Mouse (Mus musculus) CH12.LX (cell line): Measurements from ENCODE around the gene Myh11. TPM values are rescaled to one million over a fixed set of nuclear protein-coding genes. Genes with fewer than 3 reads are reported as not detected.

Experiments used
- DNase-seq: peaks from one replicate; pipeline ENCODE4 v3.0.0-alpha.2; 2013; ENCODE audit errors: extremely low read depth
- H3K27ac ChIP-seq: 2 replicates; pipeline ENCODE4 v1.5.1; 2012; ENCODE audit warnings: low read depth, mild to moderate bottlenecking, control low read depth, moderate library complexity; ENCODE audit not compliant: insufficient read depth
- H3K27me3 ChIP-seq: replicated peaks from 2 replicates; pipeline ENCODE3; 2012; ENCODE audit warnings: inconsistent platforms
- H3K36me3 ChIP-seq, 2 experiments: replicated peaks in 1 of 2; 2 replicates each; pipeline versions ENCODE3 to v1.6.1; 2012; ENCODE audit warnings: inconsistent platforms in 1 of 2, low read length in 1 of 2, mild to moderate bottlenecking in 1 of 2, mixed read lengths in 1 of 2, moderate library complexity in 1 of 2; ENCODE audit not compliant: control insufficient read depth in 1 of 2, insufficient read depth in 1 of 2
- H3K4me1 ChIP-seq, 2 experiments: 2 replicates each; pipeline ENCODE4 v1.6.1; 2012; ENCODE audit warnings: inconsistent platforms in 1 of 2, moderate library complexity in 1 of 2; ENCODE audit not compliant: insufficient read depth in 2 of 2, control insufficient read depth in 1 of 2
- H3K4me2 ChIP-seq: 2 replicates; pipeline ENCODE4 v1.6.1; 2012; ENCODE audit warnings: low read depth, mild to moderate bottlenecking, control low read depth; ENCODE audit not compliant: poor library complexity, insufficient read depth, severe bottlenecking
- H3K4me3 ChIP-seq, 3 experiments: fragments of 150-350 bp in 1 of 3; sonication (generic) in 1 of 3; replicated peaks in 1 of 3; 2 replicates each; pipeline versions ENCODE3 to v1.5.1; 2011 to 2012; ENCODE audit warnings: low read depth in 2 of 3, low read length in 2 of 3, mild to moderate bottlenecking in 2 of 3, moderate library complexity in 2 of 3, control low read depth in 1 of 3, improper control_type of control experiment in 1 of 3, inconsistent platforms in 1 of 3, mixed read lengths in 1 of 3; ENCODE audit not compliant: poor library complexity in 1 of 3
- H3K79me2 ChIP-seq: replicated peaks from 2 replicates; pipeline ENCODE4 v1.6.1; 2012; ENCODE audit warnings: mild to moderate bottlenecking, moderate library complexity; ENCODE audit not compliant: control insufficient read depth, poor library complexity, insufficient read depth, severe bottlenecking; ENCODE audit errors: extremely low read depth
- H3K9ac ChIP-seq: 2 replicates; pipeline ENCODE4 v1.6.1; 2012; ENCODE audit warnings: low read depth, mild to moderate bottlenecking, control low read depth, moderate library complexity; ENCODE audit not compliant: insufficient read depth
- H3K9me3 ChIP-seq: replicated peaks from 2 replicates; pipeline ENCODE3; 2012; ENCODE audit warnings: low read length, inconsistent platforms, mixed read lengths
- CTCF ChIP-seq, 2 experiments: IDR thresholded peaks in 1 of 2; conservative IDR thresholded peaks in 1 of 2; 2 replicates each; pipeline ENCODE4 v1.5.1; 2011 to 2012; ENCODE audit warnings: low read depth in 2 of 2, low read length in 2 of 2, improper control_type of control experiment in 1 of 2, inconsistent platforms in 1 of 2, mild to moderate bottlenecking in 1 of 2, moderate library complexity in 1 of 2
- ELF1 ChIP-seq: IDR thresholded peaks from 2 replicates; pipeline ENCODE4 v1.6.1; 2014; ENCODE audit warnings: low read depth, mild to moderate bottlenecking, inconsistent platforms, low read length, improper control_type of control experiment
- HCFC1 ChIP-seq: IDR thresholded peaks from 2 replicates; pipeline ENCODE4 v1.6.1; 2012; ENCODE audit warnings: low read depth, mild to moderate bottlenecking, inconsistent platforms, low read length, improper control_type of control experiment
- JUND ChIP-seq: conservative IDR thresholded peaks from 2 replicates; pipeline ENCODE4 v1.6.1; 2011; ENCODE audit warnings: low read depth, low read length, improper control_type of control experiment
- KAT2A ChIP-seq: IDR thresholded peaks from 2 replicates; pipeline ENCODE4 v1.6.1; 2012; ENCODE audit warnings: low read length, improper control_type of control experiment, inconsistent platforms; ENCODE audit not compliant: insufficient replicate concordance
- MAZ ChIP-seq: IDR thresholded peaks from 2 replicates; pipeline ENCODE4 v1.6.1; 2012; ENCODE audit warnings: low read depth, mild to moderate bottlenecking, inconsistent platforms, low read length, improper control_type of control experiment, moderate library complexity
- MEF2A ChIP-seq: IDR thresholded peaks from 2 replicates; pipeline ENCODE4 v1.6.1; 2014; ENCODE audit warnings: low read depth, mild to moderate bottlenecking, inconsistent platforms, low read length, improper control_type of control experiment, borderline replicate concordance
- MXI1 ChIP-seq: IDR thresholded peaks from 2 replicates; pipeline ENCODE4 v1.6.1; 2011; ENCODE audit warnings: mild to moderate bottlenecking, low read depth, low read length, improper control_type of control experiment
- NELFE ChIP-seq: IDR thresholded peaks from 2 replicates; pipeline ENCODE4 v1.6.1; 2011; ENCODE audit warnings: low read depth, low read length, improper control_type of control experiment
- PAX5 ChIP-seq: IDR thresholded peaks from 2 replicates; pipeline ENCODE4 v1.6.1; 2012; ENCODE audit warnings: low read length, inconsistent platforms, mixed read lengths
- POLR2AphosphoS2 ChIP-seq: IDR thresholded peaks from 2 replicates; pipeline ENCODE4 v1.6.1; 2011; ENCODE audit warnings: low read depth, low read length, improper control_type of control experiment
- RAD21 ChIP-seq: IDR thresholded peaks from 2 replicates; pipeline ENCODE4 v1.6.1; 2011; ENCODE audit warnings: low read depth, mild to moderate bottlenecking, low read length, improper control_type of control experiment, moderate library complexity
- RCOR1 ChIP-seq: conservative IDR thresholded peaks from 2 replicates; pipeline ENCODE4 v1.6.1; 2012; ENCODE audit warnings: low read depth, mild to moderate bottlenecking, inconsistent platforms, low read length, improper control_type of control experiment
- SIN3A ChIP-seq: IDR thresholded peaks from 2 replicates; pipeline ENCODE4 v1.6.1; 2012; ENCODE audit warnings: low read length, improper control_type of control experiment, inconsistent platforms
- SMC3 ChIP-seq: IDR thresholded peaks from 2 replicates; pipeline ENCODE4 v1.6.1; 2011; ENCODE audit warnings: low read depth, low read length, improper control_type of control experiment
- UBTF ChIP-seq: IDR thresholded peaks from 2 replicates; pipeline ENCODE4 v1.6.1; 2012; ENCODE audit warnings: low read depth, mild to moderate bottlenecking, inconsistent platforms, low read length, improper control_type of control experiment, moderate library complexity
- USF1 ChIP-seq: IDR thresholded peaks from 2 replicates; pipeline ENCODE4 v1.6.1; 2014; ENCODE audit warnings: low read depth, mild to moderate bottlenecking, inconsistent platforms, low read length, improper control_type of control experiment
- USF2 ChIP-seq: conservative IDR thresholded peaks from 2 replicates; pipeline ENCODE4 v1.6.1; 2011; ENCODE audit warnings: low read depth, low read length, improper control_type of control experiment
- ZC3H11A ChIP-seq: IDR thresholded peaks from 2 replicates; pipeline ENCODE4 v1.6.1; 2012; ENCODE audit warnings: low read depth, mild to moderate bottlenecking, inconsistent platforms, low read length, improper control_type of control experiment
- ZKSCAN1 ChIP-seq: IDR thresholded peaks from 2 replicates; pipeline ENCODE4 v1.6.1; 2012; ENCODE audit warnings: low read depth, inconsistent platforms, low read length, improper control_type of control experiment, borderline replicate concordance
- ZNF384 ChIP-seq: IDR thresholded peaks from 2 replicates; pipeline ENCODE4 v1.6.1; 2012; ENCODE audit warnings: low read depth, low read length, improper control_type of control experiment, inconsistent platforms
- dilution Hi-C: fragments of 300-500 bp; cut with MboI; formaldehyde crosslinking; loops from 2 replicates; pipeline ENCODE4 v1.14.3; 2020; ENCODE audit warnings: low sequenced_read_pairs; ENCODE audit not compliant: extremely low pct_unique_long_range_greater_than_20kb, extremely low pct_ligation_motif_present
- in situ Hi-C: fragments of 300-500 bp; cut with MboI; formaldehyde crosslinking; loops from 3 replicates; pipeline ENCODE4 v1.14.3; 2019; ENCODE audit warnings: low sequenced_read_pairs, low pct_ligation_motif_present, low pct_unique_long_range_greater_than_20kb, mixed read lengths
- polyA plus RNA-seq: library from polyadenylated mRNA; unstranded; fragments of >175 nt; gene quantifications from 2 replicates; pipeline ENCODE4 v1.2.1, GENCODE M21; 2012; ENCODE audit warnings: low read depth; ENCODE audit not compliant: insufficient read length
- total RNA-seq, 2 experiments: library from RNA; depleted of rRNA; stranded (reverse); fragments of 300-350 nt in 1 of 2; fragments of >200 nt in 1 of 2; gene quantifications; 2 replicates each; pipeline ENCODE4 v1.2.3; 2012 to 2014

The Myh11 gene
- total and polyA plus RNA-seq, 3 experiments, result 0.04 to 0.06 (median 0.04) TPM

- H3K27me3 ChIP-seq, result no peaks in the 10 kb centered on the region
- no peaks in the 10 kb centered on the region for H3K4me1 ChIP-seq
- in situ Hi-C loops (no loop called here), dilution Hi-C loops (no loop called here)
- no peak overlapping the region for H3K27ac ChIP-seq
- no peak overlapping the region for H3K9ac ChIP-seq
- no peaks in the 10 kb centered on the region for H3K9me3 ChIP-seq
- H3K4me3 ChIP-seq, result no peak overlapping the region
- H3K4me2 ChIP-seq, result no peak overlapping the region
- H3K79me2 ChIP-seq, result no peaks in the 10 kb centered on the region
- TF ChIP-seq ZKSCAN1 (no peak), JUND (no peak), MXI1 (no peak), NELFE (no peak), ZNF384 (no peak), USF2 (no peak), POLR2AphosphoS2 (no peak), CTCF (conservative IDR thresholded peaks at IDR 0.05 in 1 of 2, IDR thresholded peaks at IDR 0.05 in 1 of 2; ENCODE audit: low read depth in 2 of 2, low read length in 2 of 2) (no peak), MAZ (no peak), ZC3H11A (no peak), ELF1 (no peak), SMC3 (no peak), RAD21 (no peak), UBTF (no peak), RCOR1 (no peak), USF1 (no peak), HCFC1 (no peak), MEF2A (no peak), PAX5 (no peak), KAT2A (no peak)
- no peaks in the 10 kb centered on the region for H3K36me3 ChIP-seq
- DNase-seq, result no peak
Measured at GRCm38 (mm10) chr16:14258856-14259255, 32.3 kb downstream of the Myh11 start.

GRCm38 (mm10) chr16:14253586-14253985, 37.6 kb downstream of the Myh11 start:
- Histone ChIP-seq H3K9ac (no peak overlapping the region), H3K36me3 (no peaks in the 10 kb centered on the region), H3K9me3 (no peaks in the 10 kb centered on the region), H3K4me2 (peak overlapping the region; percentile 21; the same call in 1 of the 2 replicates), H3K27ac (no peak overlapping the region), H3K4me3 (no peak overlapping the region)
- TF ChIP-seq ZC3H11A (no peak), SIN3A (no peak), PAX5 (no peak)
- TF ChIP-seq, all 38 proteins: peak for 0
- in situ Hi-C loops (no loop called here), dilution Hi-C loops (no loop called here)
- H3K79me2 ChIP-seq, result no peaks in the 10 kb centered on the region
- no peaks in the 10 kb centered on the region for H3K27me3 ChIP-seq
- no peaks in the 10 kb centered on the region for H3K4me1 ChIP-seq
- DNase-seq, result no peak
